Mouse (Mus musculus): ENCODE data around the gene Il1rl1. TPM values are rescaled to one million over a fixed set of nuclear protein-coding genes. Genes with fewer than 3 reads are reported as not detected.

Il1rl1 gene
- total and polyA plus RNA-seq, 3 experiments = 10.2 to 231 (median 196) TPM

DNA sequence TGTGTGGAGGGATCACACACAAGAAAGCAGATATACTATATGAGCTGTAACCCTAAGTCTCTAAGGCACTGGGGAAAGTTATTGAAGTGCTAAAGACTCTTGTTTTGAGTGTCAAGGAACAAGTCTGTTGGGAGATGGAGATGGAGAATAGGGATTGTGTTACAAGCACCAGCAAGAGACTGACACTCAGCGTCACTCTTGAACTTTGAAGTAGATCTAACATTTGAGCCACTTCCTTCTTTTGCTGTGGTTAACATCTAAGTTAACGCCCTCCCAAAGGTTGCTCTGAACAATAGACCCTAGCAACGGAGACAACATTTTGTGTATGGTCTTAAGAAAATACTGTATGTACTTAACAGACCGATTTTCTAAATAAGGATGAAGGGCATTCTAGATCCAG, 44.3 kb downstream of the Il1rl1 start:
- DNase-seq (ENCODE audit: low spot score) (no peak), ATAC-seq (ENCODE audit: extremely low read depth, insufficient number of reproducible peaks, low FRiP score, poor library complexity, severe bottlenecking) (no peak)
- Histone ChIP-seq H3K4me3 (ENCODE audit: low read depth, low read length) (no peak overlapping the region), H3K4me1 (ENCODE audit: insufficient read depth, low read depth, low read length) (peaks cover 16% of the 10 kb centered on the region), H3K27me3 (ENCODE audit: insufficient read depth, low read length) (peaks cover 29% of the 10 kb centered on the region), H3K9me3 (replicated peaks) (no peaks in the 10 kb centered on the region), H3K36me3 (replicated peaks) (no peaks in the 10 kb centered on the region)
- no peak for TF ChIP-seq GATA2 (IDR thresholded peaks at IDR 0.05; ENCODE audit: borderline replicate concordance, low read depth, low read length)
- no peak for TF ChIP-seq TAL1 (conservative IDR thresholded peaks at IDR 0.05; ENCODE audit: low read depth, low read length)
- TF ChIP-seq CTCF (IDR thresholded peaks at IDR 0.05; ENCODE audit: low read depth, low read length) = no peak
- TF ChIP-seq POLR2AphosphoS5 (IDR thresholded peaks at IDR 0.05; ENCODE audit: insufficient replicate concordance, low read depth, low read length) = no peak
- no peak for TF ChIP-seq GATA1 (IDR thresholded peaks at IDR 0.05; ENCODE audit: borderline replicate concordance, low read length)

DNA sequence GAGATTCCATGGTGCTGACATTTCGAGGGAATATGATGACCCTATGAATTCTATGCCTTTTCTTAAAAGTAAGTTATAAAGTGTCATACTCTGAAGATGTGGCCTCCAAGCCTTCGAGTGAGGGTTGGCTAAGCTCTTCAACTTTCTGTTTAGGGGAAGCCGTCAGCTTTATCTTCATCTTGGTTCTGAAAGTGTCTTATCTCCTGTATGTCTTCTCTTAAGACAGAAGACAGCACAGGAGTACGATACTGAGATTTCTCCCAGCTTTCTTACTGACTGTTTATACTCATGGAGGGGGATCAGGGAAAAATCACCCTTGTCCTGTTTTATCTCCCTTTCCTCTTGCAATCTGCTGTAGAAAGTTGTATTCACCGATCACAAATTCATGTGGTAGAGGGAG, 45.0 kb downstream of the Il1rl1 start:
- no peak for DNase-seq (ENCODE audit: low spot score)
- H3K4me1 ChIP-seq (ENCODE audit: insufficient read depth, low read depth, low read length) = peaks cover 12% of the 10 kb centered on the region
- ATAC-seq (ENCODE audit: extremely low read depth, insufficient number of reproducible peaks, low FRiP score, poor library complexity, severe bottlenecking) = no peak
- no peaks in the 10 kb centered on the region for H3K36me3 ChIP-seq (replicated peaks)
- TF ChIP-seq GATA2 (IDR thresholded peaks at IDR 0.05; ENCODE audit: borderline replicate concordance, low read depth, low read length) (no peak), CTCF (IDR thresholded peaks at IDR 0.05; ENCODE audit: low read depth, low read length) (no peak)
- H3K27me3 ChIP-seq (ENCODE audit: insufficient read depth, low read length) = peaks cover 33% of the 10 kb centered on the region
- H3K4me3 ChIP-seq (ENCODE audit: low read depth, low read length) = no peak overlapping the region
- H3K9me3 ChIP-seq (replicated peaks) = no peaks in the 10 kb centered on the region

GRCm38 (mm10) chr1:40475697-40476096, 46.3 kb downstream of the Il1rl1 start:
- DNase-seq (ENCODE audit: low spot score) (no peak), ATAC-seq (ENCODE audit: extremely low read depth, insufficient number of reproducible peaks, low FRiP score, poor library complexity, severe bottlenecking) (no peak)
- TF ChIP-seq GATA1 (IDR thresholded peaks at IDR 0.05; ENCODE audit: borderline replicate concordance, low read length) (no peak), TAL1 (conservative IDR thresholded peaks at IDR 0.05; ENCODE audit: low read depth, low read length) (no peak), POLR2AphosphoS5 (IDR thresholded peaks at IDR 0.05; ENCODE audit: insufficient replicate concordance, low read depth, low read length) (no peak), GATA2 (IDR thresholded peaks at IDR 0.05; ENCODE audit: borderline replicate concordance, low read depth, low read length) (no peak), CTCF (IDR thresholded peaks at IDR 0.05; ENCODE audit: low read depth, low read length) (no peak)

DNA sequence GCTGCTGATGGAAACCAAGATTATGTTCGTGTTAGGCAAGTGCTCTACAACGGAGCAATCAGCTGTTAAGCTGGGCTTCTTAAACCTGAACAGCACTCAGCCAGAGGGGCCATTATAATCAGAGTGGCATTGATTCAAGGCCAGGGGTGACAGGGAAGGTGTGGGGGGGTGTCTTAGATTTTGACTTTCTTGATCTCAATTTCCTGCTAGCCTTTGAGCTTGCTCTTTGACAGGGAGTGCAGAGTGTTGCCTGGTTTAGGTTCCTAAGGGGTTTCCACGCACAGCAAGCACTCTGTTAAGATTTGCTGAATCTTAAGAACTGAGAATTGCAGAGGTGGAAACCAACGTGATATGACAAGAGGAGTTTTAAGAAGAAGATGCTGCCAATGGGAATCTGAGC, 47.4 kb downstream of the Il1rl1 start:
- peaks cover 4% of the 10 kb centered on the region for H3K4me1 ChIP-seq (ENCODE audit: insufficient read depth, low read depth, low read length)
- no peaks in the 10 kb centered on the region for H3K36me3 ChIP-seq (replicated peaks)
- ATAC-seq (ENCODE audit: extremely low read depth, insufficient number of reproducible peaks, low FRiP score, poor library complexity, severe bottlenecking) (no peak), DNase-seq (ENCODE audit: low spot score) (no peak)
- peaks cover 53% of the 10 kb centered on the region for H3K27me3 ChIP-seq (ENCODE audit: insufficient read depth, low read length)
- H3K4me3 ChIP-seq (ENCODE audit: low read depth, low read length) = no peak overlapping the region
- no peaks in the 10 kb centered on the region for H3K9me3 ChIP-seq (replicated peaks)
- TF ChIP-seq GATA1 (IDR thresholded peaks at IDR 0.05; ENCODE audit: borderline replicate concordance, low read length) (no peak), TAL1 (conservative IDR thresholded peaks at IDR 0.05; ENCODE audit: low read depth, low read length) (no peak), CTCF (IDR thresholded peaks at IDR 0.05; ENCODE audit: low read depth, low read length) (no peak), GATA2 (IDR thresholded peaks at IDR 0.05; ENCODE audit: borderline replicate concordance, low read depth, low read length) (no peak), POLR2AphosphoS5 (IDR thresholded peaks at IDR 0.05; ENCODE audit: insufficient replicate concordance, low read depth, low read length) (no peak)

More at GRCm38 (mm10) chr1:40475697-40476096, 46.3 kb downstream of the Il1rl1 start:
- Histone ChIP-seq H3K4me1 (ENCODE audit: insufficient read depth, low read depth, low read length) (peaks cover 4% of the 10 kb centered on the region), H3K4me3 (ENCODE audit: low read depth, low read length) (no peak overlapping the region), H3K9me3 (replicated peaks) (no peaks in the 10 kb centered on the region), H3K27me3 (ENCODE audit: insufficient read depth, low read length) (peaks cover 44% of the 10 kb centered on the region), H3K36me3 (replicated peaks) (no peaks in the 10 kb centered on the region)

DNA sequence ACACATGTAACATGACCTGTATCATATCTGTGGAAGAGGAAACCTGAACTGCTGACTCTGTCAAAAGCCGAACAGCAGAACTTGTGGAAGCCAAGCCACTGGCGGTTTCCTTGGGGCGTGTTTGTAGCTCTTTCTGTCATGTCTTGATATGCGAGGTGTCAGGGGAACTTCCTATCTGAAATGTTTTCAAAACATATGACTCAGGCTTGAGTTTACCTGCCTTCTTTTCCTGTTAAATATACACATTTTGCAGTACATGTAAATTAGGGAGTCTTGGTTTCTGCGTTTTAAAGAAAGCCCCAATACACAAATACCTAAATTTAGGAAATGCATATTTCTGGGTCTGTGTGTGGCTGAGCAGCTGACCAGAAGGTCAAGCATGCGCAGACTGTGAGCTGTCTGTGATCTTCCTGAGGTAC, 50.1 kb downstream of the Il1rl1 start:
- Histone ChIP-seq H3K4me1 (ENCODE audit: insufficient read depth, low read depth, low read length) (no peaks in the 10 kb centered on the region; the same call in 1 of the 2 replicates), H3K9me3 (replicated peaks) (no peaks in the 10 kb centered on the region), H3K36me3 (replicated peaks) (no peaks in the 10 kb centered on the region), H3K27me3 (ENCODE audit: insufficient read depth, low read length) (peaks cover 54% of the 10 kb centered on the region), H3K4me3 (ENCODE audit: low read depth, low read length) (no peak overlapping the region)
- TF ChIP-seq GATA1 (IDR thresholded peaks at IDR 0.05; ENCODE audit: borderline replicate concordance, low read length) = no peak
- TF ChIP-seq CTCF (IDR thresholded peaks at IDR 0.05; ENCODE audit: low read depth, low read length) = no peak
- no peak for TF ChIP-seq TAL1 (conservative IDR thresholded peaks at IDR 0.05; ENCODE audit: low read depth, low read length)
- TF ChIP-seq GATA2 (IDR thresholded peaks at IDR 0.05; ENCODE audit: borderline replicate concordance, low read depth, low read length) = no peak
- no peak for TF ChIP-seq POLR2AphosphoS5 (IDR thresholded peaks at IDR 0.05; ENCODE audit: insufficient replicate concordance, low read depth, low read length)
- DNase-seq (ENCODE audit: low spot score) (no peak), ATAC-seq (ENCODE audit: extremely low read depth, insufficient number of reproducible peaks, low FRiP score, poor library complexity, severe bottlenecking) (no peak)

DNA sequence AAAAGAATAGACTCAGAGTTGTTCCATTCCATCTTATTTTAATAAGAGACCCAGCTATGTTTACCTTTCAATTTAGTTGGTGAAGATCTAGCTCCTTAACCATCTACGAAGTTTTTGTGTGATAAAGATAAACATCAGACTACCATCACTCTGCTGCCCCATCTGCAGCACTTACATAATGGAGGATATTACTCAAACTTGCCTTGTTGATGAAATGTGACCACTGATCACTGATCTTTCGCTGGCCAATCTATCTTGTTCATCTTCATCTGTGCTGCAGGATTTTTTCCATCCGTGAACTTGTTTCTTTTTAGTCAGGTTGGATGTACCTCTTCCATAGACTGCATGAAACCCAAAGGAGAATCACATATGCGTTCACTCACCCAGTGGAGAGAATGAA, 65.2 kb downstream of the Il1rl1 start:
- TF ChIP-seq GATA2 (IDR thresholded peaks at IDR 0.05; ENCODE audit: borderline replicate concordance, low read depth, low read length) (no peak), POLR2AphosphoS5 (IDR thresholded peaks at IDR 0.05; ENCODE audit: insufficient replicate concordance, low read depth, low read length) (no peak), CTCF (IDR thresholded peaks at IDR 0.05; ENCODE audit: low read depth, low read length) (no peak), GATA1 (IDR thresholded peaks at IDR 0.05; ENCODE audit: borderline replicate concordance, low read length) (no peak), TAL1 (conservative IDR thresholded peaks at IDR 0.05; ENCODE audit: low read depth, low read length) (no peak)
- no peak overlapping the region for H3K4me3 ChIP-seq (ENCODE audit: low read depth, low read length)
- ATAC-seq (ENCODE audit: extremely low read depth, insufficient number of reproducible peaks, low FRiP score, poor library complexity, severe bottlenecking) = no peak

More for the DNA sequence above, 65.2 kb downstream of the Il1rl1 start:
- no peak for DNase-seq (ENCODE audit: low spot score)
- H3K9me3 ChIP-seq (replicated peaks) = no peaks in the 10 kb centered on the region
- H3K27me3 ChIP-seq (ENCODE audit: insufficient read depth, low read length) = peaks cover 26% of the 10 kb centered on the region
- no peaks in the 10 kb centered on the region for H3K36me3 ChIP-seq (replicated peaks)
- 0 out of 2 replicates have a peak, but pooled peaks cover 3% of the 10 kb centered on the region for H3K4me1 ChIP-seq (ENCODE audit: insufficient read depth, low read depth, low read length)
